Mouse (Mus musculus) urinary bladder, adult 18-20 months (tissue): ENCODE data around the gene 4930579F01Rik.
"Not testable (repeated sequence)": the region's sequence is repeated elsewhere in the genome, so short reads cannot be mapped to it uniquely, and the experiment has no call there.

ENCODE experiments used
- DNase-seq, 2 experiments: peaks; one replicate each; pipeline ENCODE4 v3.0.0; 2022; ENCODE audit warnings: low spot score in 2 of 2, mixed read lengths in 2 of 2

4930579F01Rik gene

GRCm38 (mm10) chr3:138144642-138145171 is 48.9 kb downstream of the 4930579F01Rik start, which contains the start of gene Mttp:
Gene Mttp (minus strand): TSS chr3:138144968.
- DNase-seq, result peak; percentile 33 to 59

GRCm38 (mm10) chr3:138144060-138144641 is 49.5 kb downstream of the 4930579F01Rik start:
- DNase-seq, result no peak

DNA sequence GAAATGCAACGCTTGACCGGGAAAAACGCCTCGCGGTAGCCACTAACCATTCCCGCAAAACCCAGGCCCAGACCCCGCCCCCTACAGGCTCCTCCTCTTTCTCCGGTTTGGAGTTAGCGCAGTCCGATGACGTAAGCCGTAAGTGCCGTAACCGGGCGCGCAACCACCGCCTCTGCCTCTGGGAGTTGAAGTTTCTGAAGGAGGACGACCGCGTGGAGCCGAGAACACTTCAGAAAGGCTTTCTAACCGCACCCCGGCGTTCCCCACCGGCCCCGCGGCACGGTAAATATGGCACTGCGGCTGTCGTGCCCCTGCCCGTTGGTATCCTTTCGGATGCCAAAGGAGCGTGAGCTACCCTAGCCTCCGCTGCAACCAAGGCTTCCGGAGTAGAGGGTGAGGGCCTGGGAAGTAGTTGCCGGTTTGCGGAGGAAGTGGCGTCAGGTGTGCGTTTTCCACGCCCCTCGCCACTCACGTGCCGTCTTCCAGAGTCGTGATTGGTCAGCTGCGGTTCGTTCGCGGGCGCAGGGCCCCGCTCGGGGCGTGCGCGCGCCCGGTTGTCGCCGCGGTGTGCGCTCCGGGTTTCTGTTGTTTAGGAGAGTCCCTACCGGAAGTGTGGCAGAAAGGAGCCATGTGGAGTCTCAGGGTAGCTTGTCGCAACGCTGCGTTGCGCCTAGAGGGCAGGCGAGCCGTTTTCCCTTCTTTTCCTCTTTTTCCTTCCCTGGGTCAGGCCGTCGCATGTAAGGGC is 50.1 kb downstream of the 4930579F01Rik start, which contains the start of gene Trmt10a:
Trmt10a (plus strand) TSS at position 134 of the 745 bp plus-strand sequence.
- peak; percentile 97 for DNase-seq

GRCm38 (mm10) chr3:138142733-138143314 is 50.8 kb downstream of the 4930579F01Rik start:
- DNase-seq, result no peak

DNA sequence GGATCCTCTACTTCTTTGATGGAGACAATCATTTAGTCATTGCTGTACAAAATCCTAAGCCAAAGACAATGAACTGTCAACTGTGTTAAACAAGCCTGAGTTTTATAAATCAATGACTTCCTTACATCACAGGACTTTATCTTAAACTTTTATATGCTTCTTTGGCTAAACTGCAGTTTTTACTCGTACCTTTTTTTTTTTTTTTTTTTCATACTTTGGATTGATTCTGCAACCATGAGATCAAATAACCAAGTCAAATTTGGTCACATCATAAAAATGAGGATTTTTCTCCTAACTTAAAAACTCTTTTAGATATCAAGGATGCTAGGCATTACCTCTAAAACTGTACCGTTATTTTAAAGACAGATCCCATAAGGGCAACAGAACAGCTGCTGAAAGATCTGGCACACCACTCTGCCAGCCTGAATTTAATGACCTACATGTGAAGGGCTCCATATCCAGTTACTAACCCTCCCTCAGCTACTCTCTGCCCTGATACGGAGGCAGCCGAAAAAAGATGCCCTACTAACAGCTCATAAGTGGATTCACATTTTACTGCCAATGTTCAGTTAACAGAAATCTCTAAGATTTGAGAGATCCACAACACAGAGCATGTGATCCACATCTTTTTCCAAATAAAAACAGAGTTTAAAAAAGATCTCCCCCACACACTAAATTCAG is 51.4 kb downstream of the 4930579F01Rik start:
- DNase-seq, result no peak

- DNase-seq, result no peak
Measured at GRCm38 (mm10) chr3:138139663-138140062, 54.0 kb downstream of the 4930579F01Rik start.

DNA sequence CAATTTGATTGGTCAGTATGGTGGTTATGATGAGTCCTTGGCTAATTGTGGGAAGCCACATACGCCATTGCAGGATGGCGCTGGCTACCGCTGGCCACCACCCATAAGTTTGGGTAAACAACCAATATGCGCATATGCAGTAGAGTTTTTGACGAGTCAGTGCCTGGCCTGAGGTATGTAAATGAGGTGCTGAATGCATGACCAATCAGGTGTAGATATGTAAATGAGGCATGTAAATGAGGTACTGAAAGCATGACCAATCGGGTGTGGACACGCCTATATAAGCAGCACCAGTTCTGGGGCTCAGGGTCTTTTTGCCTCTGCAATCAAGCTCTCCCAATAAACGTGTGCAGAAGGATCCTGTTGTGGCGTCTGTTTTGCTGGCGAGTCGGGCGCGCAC is 55.5 kb downstream of the 4930579F01Rik start:
- not testable (repeated sequence) for DNase-seq

GRCm38 (mm10) chr3:138134528-138134927 is 59.1 kb downstream of the 4930579F01Rik start:
- no peak for DNase-seq

- DNase-seq, result no peak
Measured at GRCm38 (mm10) chr3:138133916-138134315, 59.7 kb downstream of the 4930579F01Rik start.

GRCm38 (mm10) chr3:138133463-138133862 is 60.2 kb downstream of the 4930579F01Rik start:
- no peak for DNase-seq

DNA sequence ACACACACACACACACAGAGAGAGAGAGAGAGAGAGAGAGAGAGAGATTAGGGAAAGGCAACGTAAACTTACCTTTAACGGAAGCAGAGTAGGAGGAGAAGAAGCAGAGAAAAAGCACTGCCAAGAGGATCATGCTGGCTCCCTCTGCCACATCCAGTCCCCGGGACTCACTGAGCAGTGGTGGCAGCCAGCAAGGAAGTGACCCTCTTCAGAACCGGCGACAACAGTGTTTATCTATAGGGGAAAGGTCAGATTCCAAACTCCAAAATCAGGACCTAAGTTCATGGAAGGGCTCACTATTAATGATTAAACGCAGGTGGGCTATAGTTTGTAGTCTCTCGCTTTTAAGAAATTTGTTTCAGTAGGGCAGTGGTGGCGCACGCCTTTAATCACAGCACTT is 62.5 kb downstream of the 4930579F01Rik start:
- no peak for DNase-seq

GRCm38 (mm10) chr3:138130692-138131091 is 62.9 kb downstream of the 4930579F01Rik start:
- DNase-seq, result no peak

GRCm38 (mm10) chr3:138129110-138129509 is 64.5 kb downstream of the 4930579F01Rik start:
- no peak for DNase-seq

GRCm38 (mm10) chr3:138123842-138124241 is 69.8 kb downstream of the 4930579F01Rik start:
- DNase-seq, result no peak

DNA sequence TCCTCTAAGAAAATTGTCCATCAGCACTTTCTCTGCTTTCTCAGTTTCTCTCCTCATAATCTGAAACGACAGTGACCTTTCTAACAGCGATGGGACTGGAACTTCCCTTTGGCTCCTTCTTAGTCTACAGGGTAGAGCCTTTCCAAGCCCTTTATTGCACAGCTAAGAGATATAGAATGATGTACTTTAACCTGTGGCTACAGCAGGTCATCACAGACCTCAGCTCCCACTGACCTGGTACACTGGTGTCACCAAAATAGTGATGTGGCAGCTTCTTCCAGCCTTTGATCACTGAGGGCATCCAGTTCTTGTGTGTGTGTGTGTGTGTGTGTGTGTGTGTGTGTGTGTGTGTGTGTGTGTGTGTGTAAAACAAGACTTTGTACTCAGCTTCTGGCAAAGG is 72.2 kb downstream of the 4930579F01Rik start:
- no peak for DNase-seq

DNA sequence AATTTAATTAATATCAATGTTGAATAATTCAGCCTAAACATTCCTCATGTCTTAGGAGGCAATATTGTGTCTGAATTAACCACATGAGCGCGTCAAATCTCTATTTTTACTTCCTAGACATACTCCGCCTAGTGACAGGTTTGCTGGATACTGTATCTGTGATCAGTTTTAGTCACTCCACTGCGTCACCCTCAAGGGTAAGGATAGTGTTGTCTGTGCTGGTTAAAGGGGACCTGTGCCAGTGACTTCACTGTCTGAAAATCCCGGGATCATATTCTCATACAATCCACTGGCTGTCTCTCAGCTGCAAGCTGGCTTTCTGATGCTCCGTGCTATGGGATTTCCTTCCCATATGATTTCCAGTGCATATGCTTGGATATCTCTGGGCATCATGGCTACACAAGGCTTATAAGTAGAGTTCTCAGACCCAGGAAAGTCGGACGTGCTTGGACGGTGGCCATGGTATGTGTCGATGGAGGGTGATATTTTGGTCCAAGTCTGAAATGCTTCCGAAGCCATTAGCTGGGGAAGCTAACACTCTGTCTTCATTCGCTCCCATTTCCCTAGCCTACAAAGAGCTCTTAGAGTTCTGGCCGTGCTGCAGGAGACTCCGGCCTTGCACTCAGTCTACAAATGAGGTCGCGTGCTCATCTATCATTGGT is 74.0 kb downstream of the 4930579F01Rik start:
- DNase-seq, result no peak

DNA sequence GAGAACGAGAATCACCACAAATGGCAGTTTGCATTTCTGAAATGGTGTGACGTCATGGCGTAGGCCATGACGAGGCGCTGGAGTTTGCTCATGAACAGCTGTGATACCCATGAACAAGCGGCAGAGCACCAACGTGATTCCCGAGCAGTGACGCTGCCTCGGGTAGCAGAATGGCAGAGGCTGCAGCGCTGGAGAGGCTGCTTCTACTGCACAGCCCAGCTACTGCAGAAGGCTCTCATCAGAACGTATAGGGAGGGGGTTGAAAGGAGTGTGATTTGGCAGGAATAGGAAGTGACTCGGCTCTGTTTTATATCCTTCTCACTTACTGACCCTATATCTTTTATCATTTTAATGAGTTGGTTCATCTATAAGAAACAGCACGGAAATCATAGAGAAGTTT is 74.8 kb downstream of the 4930579F01Rik start:
- no peak for DNase-seq

GRCm38 (mm10) chr3:138118392-138118791 is 75.2 kb downstream of the 4930579F01Rik start:
- DNase-seq, result no peak

- no peak for DNase-seq
Measured at GRCm38 (mm10) chr3:138116871-138117270, 76.8 kb downstream of the 4930579F01Rik start.

DNA sequence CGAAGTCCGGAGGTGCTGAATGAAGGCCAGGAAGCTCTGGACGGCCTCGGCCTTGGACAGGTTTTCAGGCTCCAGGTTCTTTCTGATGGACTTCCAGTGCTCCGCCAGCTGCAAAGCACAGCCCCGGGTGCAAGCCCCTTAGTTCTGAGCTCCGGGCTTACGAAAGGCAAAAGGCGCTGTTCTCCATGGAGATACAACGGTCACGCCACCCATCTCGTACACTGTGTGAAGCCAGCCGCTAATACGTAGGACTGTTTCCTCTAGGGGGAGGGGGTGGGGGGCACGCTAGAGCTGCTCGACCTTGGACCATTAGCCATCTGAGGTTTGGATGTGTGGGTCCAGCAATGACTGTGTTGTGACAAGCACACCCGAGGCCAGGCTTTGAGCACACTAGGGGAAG is 79.5 kb downstream of the 4930579F01Rik start:
- DNase-seq, result no peak
